Mouse (Mus musculus) neural tube, embryonic 10.5 days (tissue): ENCODE measurements around the gene Card9.

Experiments
- DNase-seq: peaks from one replicate; pipeline ENCODE4 v3.0.0-alpha.2; 2017; ENCODE audit warnings: low spot score; ENCODE audit errors: extremely low spot score

The Card9 gene

GRCm38 (mm10) chr2:26306702-26307101 is 54.0 kb downstream of the Card9 start:
- no peak for DNase-seq

DNA sequence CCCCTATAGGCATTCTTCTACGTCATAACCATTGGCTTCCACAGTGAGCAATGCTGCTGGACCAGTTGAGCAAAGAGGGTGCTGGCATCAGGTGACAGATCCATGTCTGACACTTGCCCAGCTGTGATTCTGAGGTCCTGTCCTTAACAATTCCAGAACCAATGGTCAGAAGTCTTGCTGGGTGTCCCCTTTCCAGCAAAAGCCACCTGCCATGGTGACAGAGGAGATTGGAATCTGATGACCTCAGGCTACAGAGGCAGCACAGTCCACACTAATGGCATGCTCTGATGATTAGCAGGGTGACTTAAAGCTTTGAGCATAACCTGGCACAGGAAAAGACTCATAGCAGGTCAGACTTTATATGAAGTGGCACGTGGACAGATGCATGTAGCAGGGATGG is 55.2 kb downstream of the Card9 start:
- DNase-seq = no peak

GRCm38 (mm10) chr2:26304711-26305110 is 56.0 kb downstream of the Card9 start:
- DNase-seq = no peak
